Mouse (Mus musculus) MEL (cell line): Measurements from ENCODE around the gene Sertad1.

ENCODE experiments used
- CTCF ChIP-seq, 3 experiments: IDR thresholded peaks in 2 of 3; conservative IDR thresholded peaks in 1 of 3; 2 replicates each; pipeline ENCODE4 v1.5.1; 2011 to 2012; ENCODE audit warnings: low read length in 3 of 3, low read depth in 2 of 3, mild to moderate bottlenecking in 2 of 3, improper control_type of control experiment in 1 of 3, inconsistent platforms in 1 of 3, mixed read lengths in 1 of 3, moderate library complexity in 1 of 3; ENCODE audit not compliant: control insufficient read depth in 1 of 3, insufficient read depth in 1 of 3, poor library complexity in 1 of 3, severe bottlenecking in 1 of 3
- HCFC1 ChIP-seq: IDR thresholded peaks from 2 replicates; pipeline ENCODE4 v1.6.1; 2012; ENCODE audit warnings: low read depth, mild to moderate bottlenecking, inconsistent platforms, low read length, improper control_type of control experiment, moderate library complexity
- TAL1 ChIP-seq: IDR thresholded peaks from 2 replicates; pipeline ENCODE4 v1.6.1; 2012; ENCODE audit warnings: mild to moderate bottlenecking, inconsistent platforms, low read length, moderate library complexity, mixed read lengths
- TCF12 ChIP-seq: IDR thresholded peaks from 2 replicates; pipeline ENCODE4 v1.6.1; 2014; ENCODE audit warnings: low read depth, mild to moderate bottlenecking, inconsistent platforms, low read length, improper control_type of control experiment, moderate library complexity
- ZKSCAN1 ChIP-seq: IDR thresholded peaks from 2 replicates; pipeline ENCODE4 v1.6.1; 2012; ENCODE audit warnings: low read depth, mild to moderate bottlenecking, inconsistent platforms, low read length, improper control_type of control experiment, moderate library complexity

- TF ChIP-seq TCF12 (no peak), CTCF (IDR thresholded peaks at IDR 0.05 in 2 of 3, conservative IDR thresholded peaks at IDR 0.05 in 1 of 3; ENCODE audit: control insufficient read depth in 1 of 3, insufficient read depth in 1 of 3, low read depth in 2 of 3, low read length in 3 of 3, poor library complexity in 1 of 3, severe bottlenecking in 1 of 3) (no peak), HCFC1 (no peak), ZKSCAN1 (no peak), TAL1 (no peak)
Measured at GRCm38 (mm10) chr7:27467648-27468047, 19.1 kb upstream of the Sertad1 start.
